Mouse (Mus musculus) intestine, embryonic 16.5 days (tissue): ENCODE measurements around the gene Socs3. TPM values are rescaled to one million over a fixed set of nuclear protein-coding genes. Genes with fewer than 3 reads are reported as not detected.
A peak's percentile ranks its signal among the peaks of the same experiment; 100 is the strongest.

Experiments used
- ATAC-seq: fragments of 200-750 bp; cut with Nextera tagmentation; 2 replicates; pipeline ENCODE4 v1.8.0; 2017; ENCODE audit warnings: moderate TSS enrichment, moderate library complexity
- H3K27ac ChIP-seq: fragments of 300-500 bp; sonication (generic); 2 replicates; pipeline ENCODE4 v1.5.1; 2014; ENCODE audit warnings: mild to moderate bottlenecking, low read length
- H3K27me3 ChIP-seq: fragments of 300-500 bp; sonication (generic); replicated peaks from 2 replicates; pipeline ENCODE4 v1.6.1; 2014; ENCODE audit warnings: low read length, control low read depth, mixed read lengths; ENCODE audit not compliant: control insufficient read depth, insufficient read depth
- H3K36me3 ChIP-seq: fragments of 300-500 bp; sonication (generic); 2 replicates; pipeline ENCODE4 v1.6.1; 2014; ENCODE audit warnings: low read length, control low read depth; ENCODE audit not compliant: control insufficient read depth, insufficient read depth
- H3K4me1 ChIP-seq: fragments of 300-500 bp; sonication (generic); 2 replicates; pipeline ENCODE4 v1.6.1; 2014; ENCODE audit warnings: low read length, control low read depth, mixed read lengths; ENCODE audit not compliant: control insufficient read depth, insufficient read depth
- H3K4me2 ChIP-seq: fragments of 300-500 bp; sonication (generic); 2 replicates; pipeline ENCODE4 v1.6.1; 2014; ENCODE audit warnings: low read depth, low read length, control low read depth
- H3K4me3 ChIP-seq: fragments of 300-500 bp; sonication (generic); 2 replicates; pipeline ENCODE4 v1.5.1; 2014; ENCODE audit warnings: mild to moderate bottlenecking, low read length
- H3K9ac ChIP-seq: fragments of 300-500 bp; sonication (generic); 2 replicates; pipeline ENCODE4 v1.6.1; 2014; ENCODE audit warnings: low read depth, low read length
- H3K9me3 ChIP-seq: fragments of 300-500 bp; sonication (generic); 2 replicates; pipeline ENCODE4 v1.6.1; 2016; ENCODE audit warnings: low read length, control low read depth; ENCODE audit not compliant: control insufficient read depth
- WGBS: fragments of 180-500 bp; shearing (Covaris S2); extraction: QIAGEN DNeasy Blood & Tissue Kit; methylation state at CpG from one replicate; pipeline ENCODE4 v1.1.7; 2014; 5-methylcytosine and 5-hydroxymethylcytosine counted together
- polyA plus RNA-seq: library from polyadenylated mRNA; unstranded; fragments of >200 nt; fragmentation: Nextera tagmentation; extraction: Ambion mirVana; gene quantifications from 2 replicates; pipeline ENCODE4 v1.2.1, GENCODE M21; 2015

Gene Socs3
- polyA plus RNA-seq, 1 experiment from 2014 or later, result 18.9 TPM

GRCm38 (mm10) chr11:118008144-118008805, 38.4 kb upstream of the Socs3 start:
- peaks cover 57% of the 10 kb centered on the region for H3K4me1 ChIP-seq
- WGBS, result 70% methylated on average over 5 of the region's 5 CpGs
- H3K27ac ChIP-seq, result peak overlapping the region; percentile 24
- no peak for ATAC-seq
- H3K27me3 ChIP-seq, result no peaks in the 10 kb centered on the region
- H3K9me3 ChIP-seq, result no peaks in the 10 kb centered on the region
- H3K4me2 ChIP-seq, result no peak overlapping the region
- H3K9ac ChIP-seq, result peak overlapping the region; percentile 41; the same call in 1 of the 2 replicates
- H3K36me3 ChIP-seq, result peaks cover 6% of the 10 kb centered on the region; the same call in 1 of the 2 replicates
- H3K4me3 ChIP-seq, result no peak overlapping the region

GRCm38 (mm10) chr11:118007460-118008143, 37.8 kb upstream of the Socs3 start:
- peaks cover 11% of the 10 kb centered on the region; the same call in 1 of the 2 replicates for H3K36me3 ChIP-seq
- peak overlapping the region; percentile 44; the same call in 1 of the 2 replicates for H3K27ac ChIP-seq
- no peaks in the 10 kb centered on the region for H3K9me3 ChIP-seq
- no peak overlapping the region for H3K4me3 ChIP-seq
- peak; percentile 57 for ATAC-seq
- H3K9ac ChIP-seq, result peak overlapping the region; percentile 21; the same call in 1 of the 2 replicates
- WGBS, result 49% methylated on average over 8 of the region's 8 CpGs
- peaks cover 55% of the 10 kb centered on the region for H3K4me1 ChIP-seq
- H3K27me3 ChIP-seq, result no peaks in the 10 kb centered on the region
- H3K4me2 ChIP-seq, result peak overlapping the region; percentile 5; the same call in 1 of the 2 replicates

GRCm38 (mm10) chr11:118004217-118004616, 34.4 kb upstream of the Socs3 start:
- no peak overlapping the region for H3K9ac ChIP-seq
- H3K4me3 ChIP-seq, result no peak overlapping the region
- 88% methylated on average over 5 of the region's 5 CpGs for WGBS
- peaks cover 24% of the 10 kb centered on the region for H3K36me3 ChIP-seq
- no peak for ATAC-seq
- H3K9me3 ChIP-seq, result no peaks in the 10 kb centered on the region
- no peak overlapping the region for H3K27ac ChIP-seq
- no peaks in the 10 kb centered on the region for H3K27me3 ChIP-seq
- no peak overlapping the region for H3K4me2 ChIP-seq
- peaks cover 34% of the 10 kb centered on the region for H3K4me1 ChIP-seq

GRCm38 (mm10) chr11:118003718-118004117, 33.9 kb upstream of the Socs3 start:
- no peak for ATAC-seq
- H3K27me3 ChIP-seq, result no peaks in the 10 kb centered on the region
- H3K36me3 ChIP-seq, result peaks cover 24% of the 10 kb centered on the region
- no peak overlapping the region for H3K27ac ChIP-seq
- no peak overlapping the region for H3K4me3 ChIP-seq
- peaks cover 34% of the 10 kb centered on the region for H3K4me1 ChIP-seq
- no peaks in the 10 kb centered on the region for H3K9me3 ChIP-seq
- H3K4me2 ChIP-seq, result no peak overlapping the region
- 69% methylated on average over 5 of the region's 5 CpGs for WGBS
- no peak overlapping the region for H3K9ac ChIP-seq

- peaks cover 34% of the 10 kb centered on the region for H3K4me1 ChIP-seq
- no peaks in the 10 kb centered on the region for H3K27me3 ChIP-seq
- peaks cover 24% of the 10 kb centered on the region for H3K36me3 ChIP-seq
- 93% methylated on average over 14 of the region's 14 CpGs for WGBS
- no peak overlapping the region for H3K4me3 ChIP-seq
- no peak for ATAC-seq
- H3K4me2 ChIP-seq, result no peak overlapping the region
- no peaks in the 10 kb centered on the region for H3K9me3 ChIP-seq
- no peak overlapping the region for H3K9ac ChIP-seq
- no peak overlapping the region for H3K27ac ChIP-seq
These were observed 33.3 kb upstream of the Socs3 start for GRCm38 (mm10) chr11:118003176-118003575.

GRCm38 (mm10) chr11:118000565-118001215, 30.8 kb upstream of the Socs3 start:
- peaks cover 27% of the 10 kb centered on the region for H3K4me1 ChIP-seq
- no peak for ATAC-seq
- no peak overlapping the region for H3K9ac ChIP-seq
- no peak overlapping the region for H3K27ac ChIP-seq
- H3K4me2 ChIP-seq, result no peak overlapping the region
- no peak overlapping the region for H3K4me3 ChIP-seq
- WGBS, result 86% methylated on average over 7 of the region's 7 CpGs
- H3K9me3 ChIP-seq, result no peaks in the 10 kb centered on the region
- H3K36me3 ChIP-seq, result peaks cover 24% of the 10 kb centered on the region
- H3K27me3 ChIP-seq, result no peaks in the 10 kb centered on the region

GRCm38 (mm10) chr11:118000083-118000482, 30.2 kb upstream of the Socs3 start:
- no peak overlapping the region for H3K4me3 ChIP-seq
- peaks cover 33% of the 10 kb centered on the region for H3K4me1 ChIP-seq
- H3K27me3 ChIP-seq, result no peaks in the 10 kb centered on the region
- WGBS, result 53% methylated on average over 1 of the region's 1 CpGs
- H3K36me3 ChIP-seq, result peaks cover 24% of the 10 kb centered on the region
- H3K9ac ChIP-seq, result no peak overlapping the region
- no peak for ATAC-seq
- no peak overlapping the region for H3K27ac ChIP-seq
- H3K4me2 ChIP-seq, result no peak overlapping the region
- no peaks in the 10 kb centered on the region for H3K9me3 ChIP-seq

- ATAC-seq, result peak; percentile 59
- no peaks in the 10 kb centered on the region for H3K9me3 ChIP-seq
- H3K9ac ChIP-seq, result no peak overlapping the region
- no peak overlapping the region for H3K4me2 ChIP-seq
- peaks cover 24% of the 10 kb centered on the region for H3K36me3 ChIP-seq
- no peaks in the 10 kb centered on the region for H3K27me3 ChIP-seq
- peaks cover 40% of the 10 kb centered on the region for H3K4me1 ChIP-seq
- no peak overlapping the region for H3K4me3 ChIP-seq
- peak overlapping the region; percentile 63; the same call in 1 of the 2 replicates for H3K27ac ChIP-seq
- 58% methylated on average over 6 of the region's 6 CpGs for WGBS
These were observed 29.6 kb upstream of the Socs3 start for GRCm38 (mm10) chr11:117999260-117999934.

GRCm38 (mm10) chr11:117998356-117998755, 28.5 kb upstream of the Socs3 start:
- H3K4me3 ChIP-seq, result no peak overlapping the region
- peaks cover 19% of the 10 kb centered on the region for H3K36me3 ChIP-seq
- H3K4me1 ChIP-seq, result peaks cover 50% of the 10 kb centered on the region
- peak; percentile 71 for ATAC-seq
- H3K9me3 ChIP-seq, result no peaks in the 10 kb centered on the region
- no peaks in the 10 kb centered on the region for H3K27me3 ChIP-seq
- peak overlapping the region; percentile 33 for H3K9ac ChIP-seq
- 77% methylated on average over 4 of the region's 4 CpGs for WGBS
- H3K4me2 ChIP-seq, result no peak overlapping the region
- peak overlapping the region; percentile 56 for H3K27ac ChIP-seq
